Mouse (Mus musculus) testis, adult 2 months (tissue): Measurements from ENCODE around the gene Stum. TPM values are rescaled to one million over a fixed set of nuclear protein-coding genes. Genes with fewer than 3 reads are reported as not detected.

Source experiments
- H3K27ac ChIP-seq: fragments of 200-500 bp; 2 replicates; pipeline ENCODE4 v1.5.1; 2012; ENCODE audit warnings: low read depth, low read length; ENCODE audit not compliant: control insufficient read depth, insufficient read depth
- H3K27me3 ChIP-seq: fragments of 200-500 bp; 2 replicates; pipeline ENCODE4 v1.6.1; 2012; ENCODE audit warnings: mild to moderate bottlenecking, low read length, moderate library complexity; ENCODE audit not compliant: control insufficient read depth, insufficient read depth
- H3K36me3 ChIP-seq: fragments of 200-500 bp; 2 replicates; pipeline ENCODE4 v1.6.1; 2012; ENCODE audit warnings: mild to moderate bottlenecking, low read length; ENCODE audit not compliant: control insufficient read depth, insufficient read depth
- H3K4me1 ChIP-seq: fragments of 200-500 bp; 2 replicates; pipeline ENCODE4 v1.6.1; 2012; ENCODE audit warnings: low read length; ENCODE audit not compliant: control insufficient read depth, insufficient read depth
- H3K4me3 ChIP-seq: fragments of 200-500 bp; 2 replicates; pipeline ENCODE4 v1.5.1; 2012; ENCODE audit warnings: low read depth, mild to moderate bottlenecking, low read length, moderate library complexity, mixed read lengths; ENCODE audit not compliant: control insufficient read depth
- CTCF ChIP-seq: fragments of 200-500 bp; IDR thresholded peaks from 2 replicates; pipeline ENCODE4 v1.5.1; 2012; ENCODE audit warnings: low read depth, mild to moderate bottlenecking, inconsistent platforms, low read length, moderate library complexity; ENCODE audit not compliant: control insufficient read depth, insufficient read depth, insufficient replicate concordance
- POLR2A ChIP-seq: fragments of 200-500 bp; IDR thresholded peaks from 2 replicates; pipeline ENCODE4 v1.6.1; 2012; ENCODE audit warnings: low read depth, mild to moderate bottlenecking, inconsistent platforms, low read length, moderate library complexity; ENCODE audit not compliant: control insufficient read depth
- polyA plus RNA-seq: library from polyadenylated mRNA; depleted of rRNA; stranded (reverse); fragments of >200 nt; gene quantifications from 2 replicates; pipeline ENCODE4 v1.2.3, GENCODE M21; 2012

Stum gene
- polyA plus RNA-seq, 1 experiment = 0.27 TPM

DNA sequence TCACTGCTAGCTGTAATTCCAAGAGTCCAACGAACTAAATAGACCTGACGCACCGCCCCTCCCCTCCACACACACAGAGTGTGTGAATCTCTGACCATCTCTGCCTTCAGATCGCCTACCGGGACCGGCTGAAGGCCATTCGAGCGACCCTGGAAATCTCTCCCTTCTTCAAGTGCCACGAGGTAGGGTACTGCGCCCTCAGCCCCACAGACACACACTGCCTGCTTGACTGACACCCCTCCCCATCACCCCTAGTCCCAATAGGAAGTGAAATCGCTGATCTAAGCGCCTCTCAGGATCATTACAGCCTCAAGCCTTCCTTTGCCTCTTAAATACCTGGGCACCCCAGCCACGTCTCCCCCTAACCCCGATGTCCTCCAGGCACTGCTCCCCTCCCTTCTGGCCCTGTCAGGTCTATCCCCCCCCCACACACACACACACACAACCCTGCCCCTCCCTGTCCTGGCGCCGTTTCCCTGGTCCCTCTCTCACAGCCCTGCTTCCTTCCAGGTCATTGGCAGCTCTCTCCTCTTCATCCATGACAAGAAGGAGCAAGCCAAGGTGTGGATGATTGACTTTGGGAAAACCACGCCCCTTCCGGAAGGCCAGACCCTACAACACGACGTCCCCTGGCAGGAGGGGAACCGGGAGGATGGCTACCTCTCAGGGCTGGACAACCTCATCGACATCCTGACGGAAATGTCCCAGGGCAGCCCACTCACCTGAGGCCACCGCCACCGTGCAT, 62.0 kb downstream of the Stum start:
- peaks cover 15% of the 10 kb centered on the region for H3K4me1 ChIP-seq
- H3K4me3 ChIP-seq = peak overlapping the region; percentile 73
- no peak overlapping the region for H3K27ac ChIP-seq

DNA sequence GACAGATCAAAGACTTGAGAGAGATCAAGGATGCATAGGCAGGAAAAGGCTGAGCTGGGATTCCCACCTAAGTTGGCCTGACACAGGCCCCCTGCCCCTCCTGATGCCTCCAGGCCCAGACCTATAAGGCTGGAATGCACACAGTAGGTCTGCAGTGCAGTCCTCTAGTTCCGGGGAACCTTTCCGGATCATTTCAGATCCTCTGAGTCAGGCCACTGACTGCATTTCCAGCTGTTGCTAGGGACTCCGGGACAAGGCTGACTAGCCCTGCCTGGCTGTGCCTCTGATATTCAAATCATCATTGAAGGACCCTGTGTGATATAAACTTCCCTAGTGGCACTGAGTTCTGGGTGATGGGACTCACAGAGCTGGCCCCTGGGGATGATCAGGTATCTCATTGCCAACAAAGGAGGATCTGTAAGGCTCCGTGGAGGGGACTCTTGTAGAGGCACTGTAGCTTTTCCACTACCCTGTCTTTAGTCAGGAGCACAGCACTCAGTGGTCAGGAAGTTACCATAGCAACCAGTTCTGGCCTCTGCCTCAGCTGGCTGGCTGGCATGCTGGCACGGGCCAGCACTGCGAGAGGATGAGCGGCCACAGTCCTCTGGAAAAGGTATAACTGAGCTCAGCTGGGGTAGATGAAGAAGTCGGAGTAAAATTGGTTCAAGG, 62.7 kb downstream of the Stum start:
- Histone ChIP-seq H3K36me3 (no peaks in the 10 kb centered on the region), H3K27me3 (no peaks in the 10 kb centered on the region), H3K27ac (no peak overlapping the region), H3K4me3 (peak overlapping the region; percentile 73), H3K4me1 (peaks cover 18% of the 10 kb centered on the region)
- TF ChIP-seq CTCF (no peak), POLR2A (no peak)

More for the DNA sequence above, 62.0 kb downstream of the Stum start:
- Histone ChIP-seq H3K27me3 (no peaks in the 10 kb centered on the region), H3K36me3 (no peaks in the 10 kb centered on the region)
- TF ChIP-seq POLR2A = no peak
- no peak for TF ChIP-seq CTCF

DNA sequence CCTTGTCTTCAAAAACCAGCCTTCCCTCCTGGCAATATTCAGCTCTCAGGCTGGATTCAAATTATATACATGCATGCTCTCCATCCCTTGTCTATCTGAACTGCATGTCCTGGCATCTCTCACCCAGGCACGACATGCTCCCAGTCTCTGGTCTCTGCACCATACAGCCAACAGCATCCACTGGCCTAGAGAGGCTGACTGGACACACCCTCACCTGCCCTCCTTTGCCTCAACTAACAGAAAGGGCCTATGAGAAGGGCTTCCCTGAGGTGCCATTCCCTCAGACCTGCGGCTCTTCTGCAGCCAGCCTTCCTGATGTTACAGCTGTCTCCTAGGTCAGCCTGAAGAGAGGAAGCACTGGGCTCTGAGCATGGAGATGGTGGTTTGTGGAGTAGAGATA, 64.2 kb downstream of the Stum start:
- no peak overlapping the region for H3K4me3 ChIP-seq
- H3K27ac ChIP-seq = no peak overlapping the region
- no peaks in the 10 kb centered on the region for H3K36me3 ChIP-seq
- H3K27me3 ChIP-seq = no peaks in the 10 kb centered on the region
- peaks cover 18% of the 10 kb centered on the region for H3K4me1 ChIP-seq
- TF ChIP-seq CTCF (no peak), POLR2A (no peak)

DNA sequence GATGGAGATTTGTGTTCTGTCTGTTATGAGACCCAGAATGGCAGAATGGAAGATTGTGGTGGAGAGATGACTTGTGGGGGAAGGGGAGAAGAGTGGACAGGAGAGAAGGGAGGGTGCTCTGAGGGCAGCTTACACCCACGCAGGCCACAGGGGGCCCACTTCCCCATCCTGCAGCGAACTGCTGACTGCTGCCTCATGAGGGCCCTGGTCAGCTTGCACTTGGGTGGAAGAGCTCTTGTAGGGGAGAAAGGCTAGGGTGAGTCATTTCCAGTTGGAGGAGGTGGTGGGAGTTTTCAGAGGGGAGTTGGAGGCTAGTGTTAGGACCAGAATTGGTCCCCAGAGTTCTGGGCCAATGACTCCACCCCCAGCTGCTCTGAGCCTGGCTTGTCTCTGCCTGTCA, 66.2 kb downstream of the Stum start:
- Histone ChIP-seq H3K36me3 (no peaks in the 10 kb centered on the region), H3K27ac (no peak overlapping the region), H3K27me3 (no peaks in the 10 kb centered on the region), H3K4me1 (peaks cover 16% of the 10 kb centered on the region), H3K4me3 (no peak overlapping the region)
- no peak for TF ChIP-seq POLR2A
- no peak for TF ChIP-seq CTCF

DNA sequence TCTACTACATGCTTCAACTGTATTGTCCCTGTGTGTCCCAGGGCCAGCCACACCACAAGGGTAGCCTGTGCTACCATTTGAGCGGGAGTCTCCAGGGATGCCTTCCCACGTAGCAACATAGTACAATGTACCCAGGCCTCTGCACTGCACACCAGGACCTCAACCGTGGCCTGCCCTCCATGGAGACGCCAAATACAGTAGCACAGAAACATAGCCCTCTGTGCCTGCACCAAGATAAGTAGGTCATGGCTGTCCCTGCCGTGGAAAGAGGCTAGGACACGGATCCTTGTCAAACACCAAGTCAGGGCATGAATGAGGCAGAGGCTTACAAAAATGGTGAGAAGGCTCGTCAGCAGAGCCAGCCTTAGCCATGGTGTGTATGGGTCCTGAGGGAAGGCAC, 67.5 kb downstream of the Stum start:
- Histone ChIP-seq H3K4me3 (no peak overlapping the region), H3K4me1 (peaks cover 4% of the 10 kb centered on the region), H3K27me3 (no peaks in the 10 kb centered on the region), H3K27ac (no peak overlapping the region), H3K36me3 (no peaks in the 10 kb centered on the region)
- TF ChIP-seq CTCF (no peak), POLR2A (no peak)

DNA sequence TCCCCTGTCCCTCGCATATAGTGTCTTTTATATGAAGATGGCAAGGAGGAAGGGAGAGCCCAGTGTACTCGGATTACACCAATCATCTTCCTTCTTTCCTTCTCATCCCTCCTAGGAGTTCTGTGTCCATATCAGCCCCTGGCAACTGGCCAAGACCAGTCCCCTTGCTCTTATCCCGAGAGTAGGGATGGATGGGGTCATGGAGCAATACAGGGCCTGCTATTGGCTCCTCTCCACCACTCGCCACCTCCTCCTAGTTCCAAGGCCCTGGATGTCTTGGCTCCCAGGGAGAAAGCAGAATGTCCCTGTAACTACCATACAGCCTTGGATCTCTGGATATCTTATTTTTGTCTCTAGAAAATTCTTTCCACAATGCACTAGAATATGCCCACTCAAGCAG, 68.2 kb downstream of the Stum start:
- TF ChIP-seq CTCF (no peak), POLR2A (no peak)
- Histone ChIP-seq H3K4me3 (no peak overlapping the region), H3K27ac (no peak overlapping the region), H3K36me3 (no peaks in the 10 kb centered on the region), H3K4me1 (peaks cover 2% of the 10 kb centered on the region; the same call in 1 of the 2 replicates), H3K27me3 (no peaks in the 10 kb centered on the region)

DNA sequence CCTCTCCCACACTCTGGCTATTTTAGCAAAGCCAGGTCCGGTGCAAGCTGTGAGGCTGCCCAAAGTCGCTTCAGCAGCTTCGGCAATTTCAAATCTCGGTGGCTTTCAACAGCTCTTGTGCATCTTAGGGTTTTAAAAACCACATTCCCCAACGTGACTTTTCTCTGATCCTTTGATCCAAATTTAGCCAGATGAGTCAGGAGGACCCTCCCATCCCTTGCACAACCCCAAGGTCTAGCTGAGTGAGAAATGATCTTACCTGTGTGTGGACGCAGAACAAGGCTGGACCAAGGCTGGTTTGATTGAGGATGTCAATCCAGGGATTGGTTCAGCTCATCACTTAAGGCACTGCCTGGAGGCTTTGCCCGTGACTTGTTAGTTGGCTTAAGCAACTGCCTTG, 73.0 kb downstream of the Stum start:
- no peak overlapping the region for H3K27ac ChIP-seq
- no peak overlapping the region for H3K4me3 ChIP-seq
- no peaks in the 10 kb centered on the region for H3K36me3 ChIP-seq
- H3K4me1 ChIP-seq = peaks cover 9% of the 10 kb centered on the region
- no peaks in the 10 kb centered on the region for H3K27me3 ChIP-seq
- TF ChIP-seq CTCF = no peak
- no peak for TF ChIP-seq POLR2A
